Mouse (Mus musculus) T-helper 17 cell (primary cell): ENCODE results near the gene Stard8.

ENCODE experiments used
- in situ Hi-C, 2 experiments: fragments of 300-600 bp; cut with MboI, MseI; formaldehyde crosslinking; loops; 1 replicate in 1 of 2; 2 replicates in 1 of 2; pipeline ENCODE4 v1.15.1; 2025; ENCODE audit warnings: high pct_unique_total_duplicates in 2 of 2

Gene Stard8

GRCm38 (mm10) chrX:99003046-99003445 is at the start of gene Stard8:
TSS of gene Stard8 (plus strand) at chrX:99003248.
- in situ Hi-C loops = no loop called here

GRCm38 (mm10) chrX:98953941-98954340 is 49.1 kb upstream of the Stard8 start:
- in situ Hi-C loops = no loop called here

GRCm38 (mm10) chrX:98958287-98958686 is 44.8 kb upstream of the Stard8 start:
- in situ Hi-C loops = no loop called here

GRCm38 (mm10) chrX:98959050-98959449 is 44.0 kb upstream of the Stard8 start:
- in situ Hi-C loops = no loop called here

GRCm38 (mm10) chrX:98963742-98964141 is 39.3 kb upstream of the Stard8 start:
- in situ Hi-C loops = no loop called here

- in situ Hi-C loops = no loop called here
Measured at GRCm38 (mm10) chrX:98964513-98964912, 38.5 kb upstream of the Stard8 start.

GRCm38 (mm10) chrX:98986611-98987010 is 16.4 kb upstream of the Stard8 start:
- in situ Hi-C loops = loop anchor here in 1 of 2 experiments (5.0 kb wide), 1 partner anchor 126 kb away; no protein-coding TSS in a partner anchor

GRCm38 (mm10) chrX:98989574-98989973 is 13.5 kb upstream of the Stard8 start:
- in situ Hi-C loops = loop anchor here in 1 of 2 experiments (5.0 kb wide), 1 partner anchor 123 kb away; no protein-coding TSS in a partner anchor

- in situ Hi-C loops = no loop called here
Measured at GRCm38 (mm10) chrX:99002065-99002464, 983 bp upstream of the Stard8 start.

- in situ Hi-C loops = no loop called here
Measured at GRCm38 (mm10) chrX:99010581-99010980, 7.5 kb downstream of the Stard8 start.

- in situ Hi-C loops = no loop called here
Measured at GRCm38 (mm10) chrX:99011281-99011680, 8.2 kb downstream of the Stard8 start.

GRCm38 (mm10) chrX:99012486-99012885 is 9.4 kb downstream of the Stard8 start:
- in situ Hi-C loops = no loop called here

GRCm38 (mm10) chrX:99015705-99016104 is 12.7 kb downstream of the Stard8 start:
- in situ Hi-C loops = no loop called here

GRCm38 (mm10) chrX:99016987-99017386 is 13.9 kb downstream of the Stard8 start:
- in situ Hi-C loops = no loop called here

GRCm38 (mm10) chrX:99017874-99018273 is 14.8 kb downstream of the Stard8 start:
- in situ Hi-C loops = no loop called here

GRCm38 (mm10) chrX:99019303-99019702 is 16.3 kb downstream of the Stard8 start:
- in situ Hi-C loops = no loop called here

- in situ Hi-C loops = no loop called here
Measured at GRCm38 (mm10) chrX:99020215-99020614, 17.2 kb downstream of the Stard8 start.

- in situ Hi-C loops = no loop called here
Measured at GRCm38 (mm10) chrX:99021593-99021992, 18.5 kb downstream of the Stard8 start.

GRCm38 (mm10) chrX:99023951-99024350 is 20.9 kb downstream of the Stard8 start:
- in situ Hi-C loops = no loop called here

GRCm38 (mm10) chrX:99035407-99035806 is 32.4 kb downstream of the Stard8 start:
- in situ Hi-C loops = no loop called here

- in situ Hi-C loops = no loop called here
Measured at GRCm38 (mm10) chrX:99042451-99042951, 39.5 kb downstream of the Stard8 start.

- in situ Hi-C loops = no loop called here
Measured at GRCm38 (mm10) chrX:99043275-99043674, 40.2 kb downstream of the Stard8 start.

GRCm38 (mm10) chrX:99043739-99044138 is 40.7 kb downstream of the Stard8 start:
- in situ Hi-C loops = no loop called here

- in situ Hi-C loops = no loop called here
Measured at GRCm38 (mm10) chrX:99045315-99045714, 42.3 kb downstream of the Stard8 start.
